Comparison of ENCODE assay signal across 8 mouse cellular contexts in the genomic region with DNA sequence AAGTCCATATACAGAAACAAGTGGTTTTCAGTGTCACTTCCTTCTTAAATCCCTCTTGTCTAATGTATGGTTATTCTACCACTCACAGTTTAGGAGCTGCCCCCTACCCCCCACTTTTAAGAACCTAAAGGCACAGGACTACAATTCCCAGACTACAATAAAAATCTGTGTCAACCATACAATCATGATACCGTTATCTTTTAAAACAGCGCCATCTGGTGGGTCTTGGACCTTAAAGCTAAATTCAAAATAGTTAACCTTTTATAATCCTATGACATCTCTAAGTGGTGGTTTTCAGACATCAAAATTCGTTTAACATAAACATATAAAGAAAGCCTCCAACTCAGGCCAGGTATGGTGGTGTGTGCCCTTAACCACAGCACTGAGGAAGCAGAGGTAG. TPM values are rescaled to one million over a fixed set of nuclear protein-coding genes. Genes with fewer than 3 reads are reported as not detected.
A peak's percentile ranks its signal among the peaks of the same experiment; 100 is the strongest.
DNase-seq lines count a peak whose midpoint lies in the region; ATAC-seq lines count a peak whose summit lies in the region.

No protein-coding gene starts in this region.

- no peak overlapping the region for H3K4me3 ChIP-seq in liver, embryonic 12.5 days

- peaks cover 41% of the 10 kb centered on the region for H3K36me3 ChIP-seq in liver, embryonic 12.5 days

- H3K9ac ChIP-seq in liver, embryonic 12.5 days = no peak overlapping the region

- H3K9me3 ChIP-seq in liver, embryonic 12.5 days (replicated peaks) = no peaks in the 10 kb centered on the region

- intact Hi-C loops in left cerebral cortex, postnatal 10 days (cut with DNase I) = loop anchor here (5.0 to 10.0 kb wide), 5 partner anchors 60 to 537 kb away; partner anchors contain the start of genes Drc3, Rai1 and Tom1l2

- no peak for ATAC-seq in liver, embryonic 12.5 days
- no peak for ATAC-seq in erythroblast, adult 5-6 weeks (replicated peaks; ENCODE audit: low FRiP score, poor library complexity, severe bottlenecking)

- no peak overlapping the region for H3K27ac ChIP-seq in liver, embryonic 12.5 days

- no peaks in the 10 kb centered on the region for H3K27me3 ChIP-seq in liver, embryonic 12.5 days (replicated peaks)

- H3K4me1 ChIP-seq in liver, embryonic 12.5 days = peaks cover 23% of the 10 kb centered on the region

- H3K4me2 ChIP-seq in liver, embryonic 12.5 days = no peak overlapping the region

- WGBS in liver, embryonic 12.5 days (ENCODE audit: insufficient replicate concordance) = 11% methylated on average over 3 of the region's 3 CpGs

- peak; percentile 45 for DNase-seq in liver
- DNase-seq in MN1 (ENCODE audit: low spot score) = peak; percentile 87
- DNase-seq in c-Kit-negative CD71-positive TER-119-positive erythroid progenitor cells, embryonic 14.5 days (ENCODE audit: low read depth, low spot score) = peak; percentile 42
- peak; percentile 68 for DNase-seq in gastrocnemius, postnatal 10 days
- peak; percentile 60 to 72 for DNase-seq in left cerebral cortex, postnatal 10 days (ENCODE audit: extremely low spot score in 1 of 2, low spot score in 2 of 2)
- DNase-seq in retina, postnatal 7 days (ENCODE audit: low read depth, low spot score) = peak; percentile 61

RNA-seq across cellular contexts. Expression of gene Gid4, which starts 4.8 kb away (rescaled TPM):
- polyA plus RNA-seq in liver, embryonic 12.5 days (2016; fragmentation: Nextera tagmentation; extraction: Ambion mirVana) = 18.1 and 19.3 TPM in 2 replicates
- total RNA-seq in gastrocnemius, postnatal 10 days (2021) = 10 to 100 TPM; 20.6 to 22.6 TPM
- total RNA-seq in left cerebral cortex, postnatal 10 days (2021) = 10 to 100 TPM; 40.9 to 42.2 TPM
- 3.7 and 7.7 TPM in 2 replicates for total RNA-seq in erythroblast, adult 5-6 weeks (2015; ENCODE audit: low replicate concordance)
- 6.7 and 7.3 TPM in 2 replicates for total RNA-seq in erythroblast, adult 5-6 weeks (2017; ENCODE audit: low replicate concordance)

RNA-seq across cellular contexts. Expression of gene Atpaf2, which starts 6.1 kb away (rescaled TPM):
- 47.7 and 50.2 TPM in 2 replicates for polyA plus RNA-seq in liver, embryonic 12.5 days (2016; fragmentation: Nextera tagmentation; extraction: Ambion mirVana)
- 10 to 100 TPM; 29.8 to 37.0 TPM for total RNA-seq in gastrocnemius, postnatal 10 days (2021)
- 10 to 100 TPM; 31.5 to 33.2 TPM for total RNA-seq in left cerebral cortex, postnatal 10 days (2021)
- total RNA-seq in erythroblast, adult 5-6 weeks (2015; ENCODE audit: low replicate concordance) = 6.1 and 6.5 TPM in 2 replicates
- total RNA-seq in erythroblast, adult 5-6 weeks (2017; ENCODE audit: low replicate concordance) = 11.4 and 15.8 TPM in 2 replicates

RNA-seq across cellular contexts. Expression of gene Drg2, which starts 42.2 kb away (rescaled TPM):
- polyA plus RNA-seq in liver, embryonic 12.5 days (2016; fragmentation: Nextera tagmentation; extraction: Ambion mirVana) = 58.1 and 61.7 TPM in 2 replicates
- 10 to 100 TPM; 32.6 to 34.0 TPM for total RNA-seq in gastrocnemius, postnatal 10 days (2021)
- 10 to 100 TPM; 69.9 to 70.2 TPM for total RNA-seq in left cerebral cortex, postnatal 10 days (2021)
- total RNA-seq in erythroblast, adult 5-6 weeks (2015; ENCODE audit: low replicate concordance) = 3.7 and 9.4 TPM in 2 replicates
- total RNA-seq in erythroblast, adult 5-6 weeks (2017; ENCODE audit: low replicate concordance) = 12.4 and 15.7 TPM in 2 replicates

RNA-seq across cellular contexts. Expression of gene Myo15, which starts 57.0 kb away (rescaled TPM):
- polyA plus RNA-seq in liver, embryonic 12.5 days (2016; fragmentation: Nextera tagmentation; extraction: Ambion mirVana) = 0.26 and 0.28 TPM in 2 replicates
- total RNA-seq in gastrocnemius, postnatal 10 days (2021) = under 1 TPM; 0.05 to 0.16 TPM
- total RNA-seq in left cerebral cortex, postnatal 10 days (2021) = under 1 TPM; 0.11 to 0.22 TPM
- 0.96 and 1.5 TPM in 2 replicates for total RNA-seq in erythroblast, adult 5-6 weeks (2015; ENCODE audit: low replicate concordance)
- total RNA-seq in erythroblast, adult 5-6 weeks (2017; ENCODE audit: low replicate concordance) = 0.68 and 2.6 TPM in 2 replicates

RNA-seq across cellular contexts. Expression of gene Drc3, which starts 59.0 kb away (rescaled TPM):
- 0.49 and 0.53 TPM in 2 replicates for polyA plus RNA-seq in liver, embryonic 12.5 days (2016; fragmentation: Nextera tagmentation; extraction: Ambion mirVana)
- 1 to 10 TPM; 1.3 to 1.6 TPM for total RNA-seq in gastrocnemius, postnatal 10 days (2021)
- total RNA-seq in left cerebral cortex, postnatal 10 days (2021) = 1 to 10 TPM; 5.2 to 7.3 TPM
- total RNA-seq in erythroblast, adult 5-6 weeks (2015; ENCODE audit: low replicate concordance) = 1.3 TPM in 1 of 2 replicates, not detected in the other
- total RNA-seq in erythroblast, adult 5-6 weeks (2017; ENCODE audit: low replicate concordance) = not detected in 2 replicates
